Mouse (Mus musculus) midbrain, embryonic 13.5 days (tissue): ENCODE measurements around the gene Senp3. TPM values are rescaled to one million over a fixed set of nuclear protein-coding genes. Genes with fewer than 3 reads are reported as not detected.
"Not testable (repeated sequence)": the region's sequence is repeated elsewhere in the genome, so short reads cannot be mapped to it uniquely, and the experiment has no call there.

ENCODE experiments used
- ATAC-seq: fragments of 200-750 bp; cut with Nextera tagmentation; 2 replicates; pipeline ENCODE4 v1.8.0; 2017; ENCODE audit warnings: mild to moderate bottlenecking, moderate TSS enrichment, moderate library complexity
- H3K27ac ChIP-seq: fragments of 300-500 bp; sonication (generic); 2 replicates; pipeline ENCODE4 v1.5.1; 2015; ENCODE audit warnings: inconsistent platforms, mild to moderate bottlenecking, moderate library complexity
- H3K27me3 ChIP-seq: fragments of 300-500 bp; sonication (generic); 2 replicates; pipeline ENCODE4 v1.6.1; 2015; ENCODE audit warnings: mild to moderate bottlenecking, inconsistent platforms
- H3K36me3 ChIP-seq: fragments of 300-500 bp; sonication (generic); 2 replicates; pipeline ENCODE4 v1.6.1; 2015; ENCODE audit warnings: mild to moderate bottlenecking, inconsistent platforms
- H3K4me1 ChIP-seq: fragments of 300-500 bp; sonication (generic); replicated peaks from 2 replicates; pipeline ENCODE4 v1.6.1; 2015; ENCODE audit warnings: inconsistent platforms
- H3K4me2 ChIP-seq: fragments of 300-500 bp; sonication (generic); replicated peaks from 2 replicates; pipeline ENCODE4 v1.6.1; 2015; ENCODE audit warnings: moderate library complexity, mild to moderate bottlenecking, inconsistent platforms
- H3K4me3 ChIP-seq: fragments of 300-500 bp; sonication (generic); replicated peaks from 2 replicates; pipeline ENCODE4 v1.5.1; 2015; ENCODE audit warnings: mild to moderate bottlenecking, inconsistent platforms
- H3K9ac ChIP-seq: fragments of 300-500 bp; sonication (generic); replicated peaks from 2 replicates; pipeline ENCODE4 v1.6.1; 2015; ENCODE audit warnings: mild to moderate bottlenecking, inconsistent platforms
- H3K9me3 ChIP-seq: fragments of 300-500 bp; sonication (generic); 2 replicates; pipeline ENCODE4 v1.6.1; 2016; ENCODE audit warnings: mild to moderate bottlenecking, inconsistent platforms
- WGBS: fragments of 180-500 bp; shearing (Covaris S2); methylation state at CpG from one replicate; pipeline ENCODE4 v1.1.7; 2015; 5-methylcytosine and 5-hydroxymethylcytosine counted together
- polyA plus RNA-seq: library from polyadenylated mRNA; unstranded; fragments of >200 nt; fragmentation: Nextera tagmentation; extraction: Ambion mirVana; gene quantifications from 2 replicates; pipeline ENCODE4 v1.2.1, GENCODE M21; 2015

Gene Senp3
- polyA plus RNA-seq, 1 experiment from 2014 or later = 101 TPM

DNA sequence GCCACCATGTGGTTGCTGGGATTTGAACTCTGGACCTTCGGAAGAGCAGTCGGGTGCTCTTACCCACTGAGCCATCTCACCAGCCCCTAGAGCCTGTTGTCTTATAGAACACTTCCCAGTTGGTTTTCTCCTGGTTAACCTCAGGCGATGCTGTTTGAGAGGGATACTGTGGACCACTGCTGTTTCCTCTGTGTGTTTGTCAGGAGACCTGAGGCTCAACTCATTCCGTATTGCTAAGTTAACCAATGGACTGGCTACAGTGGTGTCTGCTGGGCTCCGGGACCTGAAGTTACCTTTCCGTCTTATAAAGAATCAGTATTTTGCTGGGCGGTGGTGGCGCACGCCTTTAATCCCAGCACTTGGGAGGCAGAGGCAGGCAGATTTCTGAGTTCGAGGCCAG lies 21.0 kb upstream of the Senp3 start:
- not testable (repeated sequence) for H3K27ac ChIP-seq, H3K27me3 ChIP-seq, H3K36me3 ChIP-seq, H3K4me2 ChIP-seq, ATAC-seq, H3K4me1 ChIP-seq, H3K9ac ChIP-seq, H3K9me3 ChIP-seq, H3K4me3 ChIP-seq
- 94% methylated on average over 10 of the region's 10 CpGs for WGBS

GRCm38 (mm10) chr11:69699595-69699994 lies 17.7 kb upstream of the Senp3 start:
- 79% methylated on average over 1 of the region's 1 CpGs for WGBS

DNA sequence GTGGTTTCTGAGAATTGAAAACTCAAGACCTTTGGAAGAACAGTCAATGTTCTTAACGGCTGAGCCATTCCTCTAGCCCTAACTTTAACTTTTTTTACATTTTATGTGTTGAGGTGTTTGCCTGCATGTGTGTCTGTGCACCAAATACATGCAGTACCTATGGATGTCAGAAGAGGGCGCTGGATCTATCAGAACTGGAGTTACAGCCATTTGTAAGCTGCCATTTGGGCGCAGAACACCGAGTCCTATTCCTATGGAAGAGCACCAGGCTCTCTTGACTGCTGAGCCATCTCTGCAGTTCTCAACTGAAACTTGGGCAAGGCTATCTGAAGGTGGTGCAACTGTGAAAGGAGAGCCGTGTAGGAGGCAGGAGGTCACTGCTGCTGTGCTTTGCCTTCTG lies 16.7 kb upstream of the Senp3 start:
- H3K4me3 ChIP-seq = no peak overlapping the region
- H3K27me3 ChIP-seq = 0 out of 2 replicates have a peak, but pooled peaks cover 8% of the 10 kb centered on the region
- H3K9ac ChIP-seq = no peak overlapping the region
- WGBS = 74% methylated on average over 5 of the region's 5 CpGs
- H3K9me3 ChIP-seq = no peaks in the 10 kb centered on the region
- no peak overlapping the region for H3K4me2 ChIP-seq
- ATAC-seq = no peak
- H3K4me1 ChIP-seq = peaks cover 13% of the 10 kb centered on the region
- no peak overlapping the region for H3K27ac ChIP-seq
- H3K36me3 ChIP-seq = no peaks in the 10 kb centered on the region

More at GRCm38 (mm10) chr11:69699595-69699994, 17.7 kb upstream of the Senp3 start:
- H3K4me3 ChIP-seq = no peak overlapping the region
- H3K4me1 ChIP-seq = peaks cover 13% of the 10 kb centered on the region
- no peak overlapping the region for H3K27ac ChIP-seq
- 0 out of 2 replicates have a peak, but pooled peaks cover 8% of the 10 kb centered on the region for H3K27me3 ChIP-seq
- no peaks in the 10 kb centered on the region for H3K9me3 ChIP-seq
- H3K4me2 ChIP-seq = no peak overlapping the region
- no peak for ATAC-seq
- no peaks in the 10 kb centered on the region for H3K36me3 ChIP-seq
- H3K9ac ChIP-seq = no peak overlapping the region

GRCm38 (mm10) chr11:69697396-69697795 lies 15.5 kb upstream of the Senp3 start:
- no peak overlapping the region for H3K4me2 ChIP-seq
- H3K4me1 ChIP-seq = peaks cover 18% of the 10 kb centered on the region
- H3K36me3 ChIP-seq = no peaks in the 10 kb centered on the region
- no peak overlapping the region for H3K4me3 ChIP-seq
- H3K9me3 ChIP-seq = no peaks in the 10 kb centered on the region
- no peak for ATAC-seq
- WGBS = 90% methylated on average over 3 of the region's 3 CpGs
- 0 out of 2 replicates have a peak, but pooled peaks cover 8% of the 10 kb centered on the region for H3K27me3 ChIP-seq
- H3K9ac ChIP-seq = no peak overlapping the region
- H3K27ac ChIP-seq = no peak overlapping the region

DNA sequence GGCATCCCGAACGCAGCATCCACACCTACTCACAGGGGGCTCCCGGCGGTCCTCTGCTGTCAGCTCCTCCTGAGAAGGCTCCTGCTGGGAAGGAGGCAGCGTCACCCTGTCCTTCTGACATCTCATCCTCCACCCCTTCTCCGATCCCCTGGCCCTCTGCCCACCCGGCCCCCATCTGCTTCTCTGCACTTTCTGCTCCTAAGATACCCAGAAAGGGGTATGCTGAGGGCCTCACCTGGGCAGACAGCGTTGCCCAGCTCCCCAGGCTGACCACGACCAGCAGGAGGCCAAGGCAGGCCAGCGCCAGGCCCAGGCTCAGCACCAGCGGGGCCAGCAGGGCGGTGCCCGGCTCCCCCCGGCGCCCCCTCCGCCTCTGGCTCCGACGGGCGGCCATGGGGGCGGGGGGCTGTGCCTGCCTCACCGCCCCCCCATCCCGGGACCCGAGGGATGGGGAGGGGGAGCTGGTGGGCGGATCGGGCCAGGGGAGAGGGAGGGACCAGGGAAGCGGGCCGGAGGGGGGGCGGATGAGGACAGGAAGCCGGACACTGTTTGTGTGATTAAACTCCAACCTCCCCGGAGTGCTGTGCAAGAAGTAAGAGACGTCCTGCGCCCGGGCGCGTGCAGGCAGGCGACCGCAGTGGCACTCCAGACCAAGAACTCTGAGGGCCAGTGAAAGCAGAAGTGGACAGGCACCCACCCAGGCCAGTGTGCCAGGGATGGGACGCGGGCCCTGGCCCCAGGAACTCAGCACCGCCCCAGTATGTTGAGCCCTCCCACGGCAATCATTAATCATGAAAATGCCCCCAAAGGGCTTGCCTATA lies 13.7 kb upstream of the Senp3 start, which contains the start of the genes Tnfsf12 and Tnfsfm13:
TSS of gene Tnfsf12 (minus strand) at position 489 of the 821 bp plus-strand sequence.
TSS of gene Tnfsfm13 (minus strand) at position 738 of the 821 bp plus-strand sequence.
- H3K4me1 ChIP-seq = peaks cover 18% of the 10 kb centered on the region
- WGBS = 2% methylated on average over 41 of the region's 41 CpGs
- no peaks in the 10 kb centered on the region for H3K36me3 ChIP-seq
- H3K9ac ChIP-seq = peak within 1 kb of the TSS; percentile 80
- peak within 1 kb of the TSS; percentile 89 for H3K4me2 ChIP-seq
- H3K4me3 ChIP-seq = peak within 1 kb of the TSS; percentile 47
- H3K9me3 ChIP-seq = no peaks in the 10 kb centered on the region
- 0 out of 2 replicates have a peak, but pooled peaks cover 8% of the 10 kb centered on the region for H3K27me3 ChIP-seq
- 0 out of 2 replicates have a peak, but pooled peaks have one; percentile 62 for ATAC-seq
- no peak within 1 kb of the TSS for H3K27ac ChIP-seq

- peak overlapping the region; percentile 80; the same call in 1 of the 2 replicates for H3K9ac ChIP-seq
- H3K27me3 ChIP-seq = 0 out of 2 replicates have a peak, but pooled peaks cover 8% of the 10 kb centered on the region
- no peak overlapping the region for H3K27ac ChIP-seq
- peaks cover 18% of the 10 kb centered on the region for H3K4me1 ChIP-seq
- 38% methylated on average over 6 of the region's 6 CpGs for WGBS
- ATAC-seq = 0 out of 2 replicates have a peak, but pooled peaks have one; percentile 24
- no peaks in the 10 kb centered on the region for H3K36me3 ChIP-seq
- peak overlapping the region; percentile 89 for H3K4me2 ChIP-seq
- peak overlapping the region; percentile 47 for H3K4me3 ChIP-seq
- no peaks in the 10 kb centered on the region for H3K9me3 ChIP-seq
Measured at GRCm38 (mm10) chr11:69695046-69695360, 13.1 kb upstream of the Senp3 start.

DNA sequence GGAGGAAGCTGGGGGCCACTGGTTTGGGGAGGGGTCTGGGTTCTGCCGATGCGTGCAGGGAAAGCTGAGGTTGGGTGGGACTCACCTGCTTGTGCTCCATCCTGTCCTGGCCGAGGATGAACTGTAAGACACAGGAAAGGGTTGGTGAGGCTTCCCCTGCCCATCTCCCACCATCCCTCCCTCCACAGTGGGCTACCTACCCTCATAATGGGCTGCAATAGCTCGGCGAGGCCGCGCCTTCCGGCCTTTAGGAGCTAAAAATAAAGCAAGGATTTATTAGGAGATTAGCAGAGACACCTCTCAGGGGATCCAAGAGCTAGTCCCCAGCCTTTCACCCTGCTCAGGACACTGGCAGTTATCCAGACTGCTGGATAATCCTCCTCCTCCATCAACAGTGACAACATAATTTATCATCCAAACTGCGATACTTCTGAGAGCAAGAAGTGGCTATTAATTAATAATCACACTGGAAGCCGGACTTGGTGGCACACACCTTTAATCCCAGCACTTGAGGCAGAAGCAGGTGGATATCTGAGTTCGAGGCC lies 11.6 kb upstream of the Senp3 start:
- 50% methylated on average over 11 of the region's 11 CpGs for WGBS
- no peaks in the 10 kb centered on the region for H3K36me3 ChIP-seq
- ATAC-seq = no peak

GRCm38 (mm10) chr11:69692863-69693262 lies 11.0 kb upstream of the Senp3 start:
- no peak overlapping the region for H3K4me3 ChIP-seq
- no peak overlapping the region for H3K4me2 ChIP-seq
- ATAC-seq = no peak
- 0 out of 2 replicates have a peak, but pooled peaks cover 8% of the 10 kb centered on the region for H3K27me3 ChIP-seq
- H3K36me3 ChIP-seq = no peaks in the 10 kb centered on the region
- no peak overlapping the region for H3K27ac ChIP-seq
- peaks cover 18% of the 10 kb centered on the region for H3K4me1 ChIP-seq
- WGBS = 78% methylated on average over 6 of the region's 6 CpGs
- no peaks in the 10 kb centered on the region for H3K9me3 ChIP-seq
- H3K9ac ChIP-seq = no peak overlapping the region

More for the DNA sequence above, 11.6 kb upstream of the Senp3 start:
- H3K4me1 ChIP-seq = peaks cover 18% of the 10 kb centered on the region
- H3K9ac ChIP-seq = no peak overlapping the region
- H3K4me2 ChIP-seq = no peak overlapping the region
- H3K27ac ChIP-seq = no peak overlapping the region
- H3K9me3 ChIP-seq = no peaks in the 10 kb centered on the region
- no peak overlapping the region for H3K4me3 ChIP-seq
- 0 out of 2 replicates have a peak, but pooled peaks cover 8% of the 10 kb centered on the region for H3K27me3 ChIP-seq

DNA sequence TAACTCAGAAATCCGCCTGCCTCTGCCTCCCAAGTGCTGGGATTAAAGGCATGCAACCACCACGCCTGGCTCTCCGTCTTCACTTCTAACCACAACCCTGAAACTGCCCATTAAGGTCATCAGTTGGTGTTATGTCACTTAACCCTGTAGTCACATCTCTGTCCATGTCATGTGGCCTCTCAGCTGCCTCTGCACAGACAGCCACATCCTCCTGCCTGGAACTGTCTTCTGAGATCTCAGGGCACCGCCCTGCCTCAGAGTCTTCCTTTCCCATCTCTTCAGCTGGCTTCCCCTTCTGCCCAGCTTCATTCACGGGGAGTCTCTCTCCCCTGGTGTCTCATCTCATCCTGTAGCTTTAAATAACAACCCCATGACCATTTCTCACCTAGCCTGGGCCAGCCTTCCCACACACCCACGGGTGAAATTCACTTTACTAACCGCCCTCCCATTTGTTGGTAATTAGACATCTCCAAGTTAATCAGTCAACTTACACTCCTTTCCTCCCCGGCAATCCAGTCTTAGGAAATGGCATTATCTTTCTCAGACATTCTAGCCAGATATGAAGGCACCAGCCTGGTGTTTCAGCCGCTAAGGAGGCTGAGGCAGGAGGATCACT lies 10.4 kb upstream of the Senp3 start:
- H3K9ac ChIP-seq = no peak overlapping the region
- WGBS = 85% methylated on average over 9 of the region's 9 CpGs
- H3K4me2 ChIP-seq = no peak overlapping the region
- H3K4me1 ChIP-seq = peaks cover 18% of the 10 kb centered on the region
- 0 out of 2 replicates have a peak, but pooled peaks cover 9% of the 10 kb centered on the region for H3K27me3 ChIP-seq
- no peaks in the 10 kb centered on the region for H3K36me3 ChIP-seq
- no peak overlapping the region for H3K27ac ChIP-seq
- no peak for ATAC-seq
- no peaks in the 10 kb centered on the region for H3K9me3 ChIP-seq
- no peak overlapping the region for H3K4me3 ChIP-seq

DNA sequence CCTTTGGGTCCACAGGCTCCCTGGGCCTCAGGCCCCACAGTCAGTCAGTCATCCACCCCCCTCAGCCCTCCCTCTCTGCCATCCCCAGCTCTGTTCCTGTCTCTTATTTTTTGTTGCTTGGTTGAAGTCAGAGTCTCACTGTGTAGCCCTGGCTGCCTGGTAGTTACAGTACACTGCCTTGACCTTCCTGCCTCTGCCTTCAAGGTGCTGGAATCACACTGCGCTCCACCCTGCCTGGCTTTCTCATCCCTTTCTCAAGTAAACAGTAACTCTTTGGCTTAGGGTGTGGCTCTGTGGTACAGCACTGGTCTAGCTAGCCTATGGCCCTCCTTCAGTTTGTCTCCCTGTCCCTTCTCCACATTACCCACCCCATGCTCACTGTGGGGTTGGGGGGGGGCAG lies 8.0 kb upstream of the Senp3 start:
- no peak for ATAC-seq
- WGBS = 92% methylated on average over 1 of the region's 1 CpGs
- H3K4me3 ChIP-seq = no peak overlapping the region

DNA sequence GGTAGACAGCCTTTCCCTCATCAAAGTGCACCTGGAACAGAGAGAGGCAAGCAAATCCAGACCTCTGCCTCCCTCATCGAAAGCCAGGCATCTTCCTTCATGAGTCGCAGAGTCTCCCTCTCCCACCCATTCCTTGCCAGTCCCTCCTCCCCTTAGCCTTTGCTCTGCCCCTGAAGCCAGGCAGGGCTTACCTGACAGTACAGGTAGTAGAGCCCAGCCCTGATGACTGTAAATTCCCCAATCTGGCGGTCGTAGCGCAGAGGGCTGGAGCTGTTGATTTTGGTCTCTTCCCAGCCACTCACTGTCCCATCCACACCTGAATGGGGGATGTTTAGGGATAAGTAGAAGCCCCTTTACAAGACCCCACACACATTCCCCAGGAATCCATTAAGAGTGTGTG lies 5.2 kb upstream of the Senp3 start:
- Histone ChIP-seq H3K9ac (peak overlapping the region; percentile 44; the same call in 1 of the 2 replicates), H3K4me2 (no peak overlapping the region), H3K27ac (no peak overlapping the region), H3K4me3 (no peak overlapping the region), H3K4me1 (peaks cover 18% of the 10 kb centered on the region), H3K9me3 (no peaks in the 10 kb centered on the region), H3K36me3 (no peaks in the 10 kb centered on the region), H3K27me3 (peaks cover 13% of the 10 kb centered on the region; the same call in 1 of the 2 replicates)
- WGBS = 56% methylated on average over 5 of the region's 5 CpGs
- ATAC-seq = no peak

More for the DNA sequence above, 8.0 kb upstream of the Senp3 start:
- Histone ChIP-seq H3K36me3 (no peaks in the 10 kb centered on the region), H3K4me2 (no peak overlapping the region), H3K27me3 (peaks cover 13% of the 10 kb centered on the region; the same call in 1 of the 2 replicates), H3K9ac (no peak overlapping the region; the same call in 1 of the 2 replicates), H3K27ac (no peak overlapping the region), H3K4me1 (peaks cover 11% of the 10 kb centered on the region; the same call in 1 of the 2 replicates), H3K9me3 (no peaks in the 10 kb centered on the region)
